Mouse (Mus musculus) forebrain, embryonic 12.5 days (tissue): ENCODE data around the gene Adgra3. TPM values are rescaled to one million over a fixed set of nuclear protein-coding genes. Genes with fewer than 3 reads are reported as not detected.

Source experiments
- ATAC-seq: fragments of 200-750 bp; cut with Nextera tagmentation; 2 replicates; pipeline ENCODE4 v1.8.0; 2017; ENCODE audit warnings: moderate TSS enrichment; ENCODE audit not compliant: low FRiP score
- H3K27ac ChIP-seq: fragments of 300-500 bp; sonication (generic); 2 replicates; pipeline ENCODE4 v1.5.1; 2016; ENCODE audit warnings: mild to moderate bottlenecking
- H3K27me3 ChIP-seq: fragments of 300-500 bp; sonication (generic); 2 replicates; pipeline ENCODE4 v1.6.1; 2016; ENCODE audit warnings: mild to moderate bottlenecking
- H3K36me3 ChIP-seq: fragments of 300-500 bp; sonication (generic); replicated peaks from 2 replicates; pipeline ENCODE4 v1.6.1; 2016; ENCODE audit warnings: mild to moderate bottlenecking
- H3K4me1 ChIP-seq: fragments of 300-500 bp; sonication (generic); 2 replicates; pipeline ENCODE4 v1.6.1; 2016
- H3K4me2 ChIP-seq: fragments of 300-500 bp; sonication (generic); 2 replicates; pipeline ENCODE4 v1.6.1; 2016; ENCODE audit warnings: mild to moderate bottlenecking, moderate library complexity
- H3K4me3 ChIP-seq: fragments of 300-500 bp; sonication (generic); replicated peaks from 2 replicates; pipeline ENCODE4 v1.5.1; 2016; ENCODE audit warnings: mild to moderate bottlenecking
- H3K9ac ChIP-seq: fragments of 300-500 bp; sonication (generic); 2 replicates; pipeline ENCODE4 v1.6.1; 2016; ENCODE audit warnings: mild to moderate bottlenecking
- H3K9me3 ChIP-seq: fragments of 300-500 bp; sonication (generic); 2 replicates; pipeline ENCODE4 v1.6.1; 2016
- WGBS: fragments of 180-500 bp; shearing (Covaris S2); methylation state at CpG from one replicate; pipeline ENCODE4 v1.1.7; 2016; 5-methylcytosine and 5-hydroxymethylcytosine counted together
- polyA plus RNA-seq: library from polyadenylated mRNA; unstranded; fragments of >200 nt; fragmentation: Nextera tagmentation; extraction: Ambion mirVana; gene quantifications from 2 replicates; pipeline ENCODE4 v1.2.1, GENCODE M21; 2016

Adgra3 gene
- polyA plus RNA-seq, 1 experiment from 2014 or later, result 48.2 TPM

DNA sequence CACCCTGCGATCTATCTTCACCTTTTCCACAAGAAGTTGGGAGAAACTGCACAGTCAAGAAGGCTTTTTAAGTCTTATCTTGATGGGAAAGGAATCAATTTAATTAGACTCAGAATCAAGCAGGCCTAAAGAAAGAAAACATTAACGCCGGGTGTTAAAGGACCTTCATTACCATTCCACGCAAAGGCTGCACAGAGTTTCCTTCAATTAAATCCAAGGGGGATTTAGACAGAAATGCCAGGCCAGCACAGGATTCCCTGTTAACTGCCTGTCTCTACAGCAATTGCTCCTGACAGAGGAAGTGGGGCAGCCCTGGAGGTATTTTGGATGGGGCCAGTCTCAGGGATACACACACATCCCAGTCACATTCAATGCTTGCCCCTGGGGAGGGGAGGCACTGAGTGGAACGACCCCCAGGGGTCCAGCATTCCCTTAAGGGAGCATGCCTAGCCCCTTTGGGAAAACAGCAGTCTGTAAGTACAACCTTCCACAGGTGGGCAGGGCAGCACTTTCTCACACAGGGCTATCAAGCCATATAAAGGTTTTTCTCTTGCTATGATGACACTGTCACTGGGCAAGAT lies 10.4 kb downstream of the Adgra3 start:
- Histone ChIP-seq H3K27ac (0 out of 2 replicates have a peak overlapping the region, but pooled peaks have one; percentile 11), H3K27me3 (no peaks in the 10 kb centered on the region), H3K36me3 (no peaks in the 10 kb centered on the region), H3K9ac (no peak overlapping the region), H3K4me3 (no peak overlapping the region), H3K9me3 (no peaks in the 10 kb centered on the region), H3K4me1 (peaks cover 58% of the 10 kb centered on the region), H3K4me2 (no peak overlapping the region)
- WGBS, result 28% methylated on average over 5 of the region's 5 CpGs
- ATAC-seq, result peak; percentile 52; the same call in 1 of the 2 replicates

DNA sequence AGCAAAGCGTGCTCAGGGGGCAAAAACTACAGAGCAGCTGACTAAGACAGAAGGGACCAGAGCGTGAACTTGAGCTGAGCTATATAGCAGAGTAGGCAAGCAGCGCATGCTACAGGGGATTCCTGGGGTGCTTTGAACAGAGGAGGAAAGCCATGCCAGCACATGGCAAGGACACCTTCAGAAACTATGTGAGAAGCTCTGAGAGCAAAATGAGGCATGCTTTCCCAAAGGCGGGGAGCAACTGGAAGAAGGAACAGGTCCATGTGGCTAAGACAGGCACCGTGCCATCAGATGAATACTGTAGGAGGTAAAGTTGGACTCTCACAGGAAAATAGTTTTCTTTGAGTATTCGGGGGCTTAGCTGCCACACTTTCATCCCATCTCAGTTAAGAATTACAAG lies 13.6 kb downstream of the Adgra3 start:
- Histone ChIP-seq H3K9me3 (no peaks in the 10 kb centered on the region), H3K4me2 (no peak overlapping the region), H3K36me3 (no peaks in the 10 kb centered on the region), H3K27ac (no peak overlapping the region), H3K9ac (no peak overlapping the region), H3K4me1 (peaks cover 42% of the 10 kb centered on the region), H3K4me3 (no peak overlapping the region), H3K27me3 (no peaks in the 10 kb centered on the region)
- WGBS, result 92% methylated on average over 6 of the region's 6 CpGs
- ATAC-seq, result no peak

DNA sequence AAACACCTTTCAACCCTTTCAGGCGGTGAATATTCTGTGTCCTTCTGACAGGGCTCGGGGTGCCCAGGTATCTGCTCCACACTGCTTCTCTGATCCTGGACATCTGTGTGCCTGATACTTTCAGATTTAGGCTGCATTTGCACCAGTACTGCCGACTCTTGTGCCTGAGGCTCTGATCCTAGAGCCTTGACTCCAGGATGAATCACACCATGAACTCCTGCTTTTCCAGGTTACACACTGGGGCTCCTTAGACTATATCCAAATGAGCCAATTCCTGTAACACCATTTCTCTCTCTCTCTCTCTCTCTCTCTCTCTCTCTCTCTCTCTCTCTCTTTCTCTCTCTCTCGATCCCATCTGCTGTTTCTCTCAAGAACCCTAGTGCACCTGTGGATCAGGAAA lies 15.1 kb downstream of the Adgra3 start:
- ATAC-seq, result no peak
- no peak overlapping the region for H3K4me2 ChIP-seq
- no peak overlapping the region for H3K4me3 ChIP-seq
- H3K27ac ChIP-seq, result no peak overlapping the region
- no peak overlapping the region for H3K9ac ChIP-seq
- H3K27me3 ChIP-seq, result no peaks in the 10 kb centered on the region
- H3K9me3 ChIP-seq, result no peaks in the 10 kb centered on the region
- peaks cover 34% of the 10 kb centered on the region for H3K4me1 ChIP-seq
- H3K36me3 ChIP-seq, result no peaks in the 10 kb centered on the region
- 90% methylated on average over 4 of the region's 4 CpGs for WGBS

DNA sequence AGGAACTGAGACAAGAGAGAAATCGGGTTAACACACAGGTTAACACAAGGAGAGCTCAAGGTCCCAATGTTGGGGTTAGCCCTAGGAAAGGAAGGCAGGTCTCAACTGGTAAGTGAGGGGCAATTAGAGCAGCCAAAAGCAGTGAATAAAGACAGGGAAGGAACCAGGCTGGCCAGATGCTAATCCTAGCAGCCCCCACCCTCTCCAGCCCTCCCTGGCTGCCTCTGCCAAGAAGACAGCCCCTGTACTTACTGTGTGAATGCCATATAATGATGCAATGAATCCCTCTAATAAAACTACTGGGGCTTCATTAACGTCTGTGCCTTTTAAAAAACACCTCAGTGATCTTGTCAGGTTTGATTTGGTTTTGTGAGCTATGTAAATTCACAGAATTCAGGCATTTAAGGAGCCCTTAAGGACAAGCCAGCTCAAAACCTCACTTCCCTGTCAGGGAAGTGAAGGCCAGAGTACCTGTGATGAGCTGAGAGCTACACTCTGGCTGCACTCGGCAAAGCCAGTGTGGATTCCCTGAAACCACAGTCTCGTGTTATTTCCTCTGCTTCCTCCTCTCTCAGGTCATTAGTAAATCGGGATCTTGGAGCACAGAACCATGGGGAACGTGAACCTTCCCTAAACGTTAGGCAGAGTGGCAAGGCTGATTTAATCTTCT lies 16.4 kb downstream of the Adgra3 start:
- 51% methylated on average over 7 of the region's 7 CpGs for WGBS
- peaks cover 38% of the 10 kb centered on the region for H3K4me1 ChIP-seq
- H3K36me3 ChIP-seq, result no peaks in the 10 kb centered on the region
- H3K4me3 ChIP-seq, result no peak overlapping the region
- peak; percentile 84 for ATAC-seq
- H3K27me3 ChIP-seq, result no peaks in the 10 kb centered on the region
- no peak overlapping the region for H3K9ac ChIP-seq
- H3K4me2 ChIP-seq, result no peak overlapping the region
- peak overlapping the region; percentile 64 for H3K27ac ChIP-seq
- H3K9me3 ChIP-seq, result no peaks in the 10 kb centered on the region

DNA sequence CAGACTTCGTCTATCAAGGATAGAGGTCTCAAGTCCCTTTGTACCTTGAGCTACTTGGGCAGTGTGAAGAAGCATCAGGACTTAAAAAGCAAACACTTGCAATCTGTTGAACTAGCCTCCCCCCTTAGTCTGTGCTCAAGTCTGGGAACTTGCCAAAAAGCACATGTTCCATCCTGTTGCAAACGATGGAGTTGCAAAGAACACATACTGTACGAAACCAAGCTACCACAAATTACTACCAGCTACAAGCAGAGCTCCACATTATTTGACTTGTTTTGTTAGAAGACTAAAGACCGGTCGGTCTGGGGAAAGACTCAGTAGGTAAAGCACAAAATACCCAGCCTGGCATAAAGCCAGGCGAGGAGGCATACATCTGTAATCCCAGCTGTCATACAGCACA lies 19.3 kb downstream of the Adgra3 start:
- H3K36me3 ChIP-seq, result no peaks in the 10 kb centered on the region
- no peak for ATAC-seq
- H3K9me3 ChIP-seq, result no peaks in the 10 kb centered on the region
- peaks cover 53% of the 10 kb centered on the region for H3K4me1 ChIP-seq
- H3K4me3 ChIP-seq, result no peak overlapping the region
- no peak overlapping the region for H3K27ac ChIP-seq
- 72% methylated on average over 6 of the region's 6 CpGs for WGBS
- no peaks in the 10 kb centered on the region for H3K27me3 ChIP-seq
- H3K9ac ChIP-seq, result no peak overlapping the region
- H3K4me2 ChIP-seq, result no peak overlapping the region

DNA sequence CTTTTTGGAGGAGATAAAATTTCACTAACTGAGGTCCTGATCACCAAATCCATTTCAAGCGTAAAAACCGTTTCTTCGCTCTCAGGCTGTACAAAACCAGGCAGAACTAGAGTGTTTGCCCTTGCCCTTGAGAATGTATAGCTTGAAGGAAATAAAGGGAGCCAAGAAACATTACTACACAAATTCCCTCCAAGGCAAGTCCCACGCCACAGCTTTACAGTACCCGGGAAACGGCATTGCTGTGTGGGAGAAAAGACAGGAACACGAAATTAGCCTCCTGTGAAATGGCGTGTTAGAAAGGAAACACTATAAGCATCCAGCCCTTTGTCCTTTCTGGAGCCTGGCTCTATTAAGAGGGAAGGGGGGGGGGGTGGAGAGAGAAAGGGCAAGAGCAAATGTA lies 21.1 kb downstream of the Adgra3 start:
- Histone ChIP-seq H3K4me2 (no peak overlapping the region), H3K36me3 (no peaks in the 10 kb centered on the region), H3K27me3 (no peaks in the 10 kb centered on the region), H3K4me1 (peaks cover 53% of the 10 kb centered on the region), H3K27ac (no peak overlapping the region), H3K9me3 (no peaks in the 10 kb centered on the region), H3K9ac (no peak overlapping the region), H3K4me3 (no peak overlapping the region)
- ATAC-seq, result peak; percentile 36; the same call in 1 of the 2 replicates
- 47% methylated on average over 8 of the region's 8 CpGs for WGBS

DNA sequence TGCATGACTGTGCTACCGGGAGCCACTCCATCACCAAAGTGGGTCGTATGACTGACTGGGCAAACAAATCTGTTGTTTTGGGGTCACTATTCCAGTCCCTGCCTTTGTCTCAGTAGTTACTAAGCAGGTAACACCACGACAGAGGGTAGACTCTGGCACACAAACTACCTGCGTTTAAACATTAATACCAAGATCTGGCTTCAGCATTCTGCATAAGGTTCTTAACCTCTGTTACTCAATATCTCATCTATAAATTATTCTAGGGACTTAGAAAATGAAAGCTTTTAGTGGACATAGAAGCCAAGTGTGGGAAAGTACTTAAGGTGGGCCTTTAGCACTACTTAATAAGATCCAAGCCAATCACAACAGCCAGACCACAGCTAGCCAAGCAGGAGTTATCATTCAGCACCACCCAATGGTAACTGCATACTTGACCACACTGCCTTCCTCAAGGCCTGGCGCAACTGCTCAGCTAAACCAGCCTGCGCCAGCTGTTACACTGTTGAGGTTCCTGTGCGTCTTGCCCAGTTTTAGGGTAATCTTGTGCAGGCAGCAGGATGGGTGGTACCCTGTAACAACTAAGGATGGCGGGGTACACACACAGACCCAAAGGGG lies 23.8 kb downstream of the Adgra3 start:
- Histone ChIP-seq H3K4me3 (no peak overlapping the region), H3K27me3 (no peaks in the 10 kb centered on the region), H3K9ac (no peak overlapping the region), H3K36me3 (no peaks in the 10 kb centered on the region), H3K27ac (no peak overlapping the region), H3K4me1 (peaks cover 45% of the 10 kb centered on the region), H3K9me3 (no peaks in the 10 kb centered on the region), H3K4me2 (no peak overlapping the region)
- 70% methylated on average over 8 of the region's 8 CpGs for WGBS
- ATAC-seq, result no peak

DNA sequence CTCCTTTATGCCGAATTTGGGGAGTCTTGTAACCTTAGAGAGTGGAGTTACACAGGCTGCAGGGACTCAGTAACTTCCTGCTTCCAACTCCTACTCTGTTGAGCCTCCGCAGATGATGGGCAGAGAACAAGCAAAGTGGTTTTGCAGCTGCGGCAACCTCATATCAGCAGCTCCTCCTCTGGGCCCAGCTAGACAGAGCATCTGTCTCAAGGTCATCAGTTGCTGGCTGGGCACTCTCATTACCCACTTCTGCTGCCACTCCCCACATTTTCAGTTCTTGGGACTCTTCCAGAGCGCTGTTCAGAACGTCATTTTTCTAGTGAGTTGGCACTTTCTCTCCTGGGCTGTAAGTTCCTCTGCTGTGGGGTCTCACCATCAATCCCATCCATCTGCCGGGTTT lies 24.6 kb downstream of the Adgra3 start:
- H3K36me3 ChIP-seq, result no peaks in the 10 kb centered on the region

DNA sequence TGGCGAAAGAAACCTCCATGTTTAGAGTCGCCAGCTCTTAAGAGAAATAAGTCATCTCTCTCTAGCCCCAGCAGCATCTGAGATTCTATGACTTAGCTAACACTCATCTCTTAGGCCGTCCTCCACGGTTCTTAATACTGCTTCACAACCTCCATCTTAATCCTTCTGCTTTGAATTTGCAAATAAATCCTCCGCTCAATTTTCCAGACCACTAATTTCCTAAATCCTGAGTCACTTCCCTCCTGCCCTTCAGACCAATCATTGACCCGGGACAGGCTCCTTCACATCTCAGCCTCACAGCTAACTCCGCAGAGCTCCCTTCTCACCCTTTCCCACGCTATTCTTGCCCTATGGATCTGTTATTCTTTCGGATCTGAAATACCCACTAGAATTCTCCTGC lies 25.1 kb downstream of the Adgra3 start:
- Histone ChIP-seq H3K27me3 (no peaks in the 10 kb centered on the region), H3K4me2 (no peak overlapping the region), H3K36me3 (no peaks in the 10 kb centered on the region), H3K9ac (no peak overlapping the region), H3K9me3 (no peaks in the 10 kb centered on the region), H3K4me3 (no peak overlapping the region), H3K4me1 (peaks cover 41% of the 10 kb centered on the region), H3K27ac (no peak overlapping the region)
- WGBS, result 25% methylated on average over 9 of the region's 9 CpGs
- no peak for ATAC-seq

More for the DNA sequence above, 24.6 kb downstream of the Adgra3 start:
- peak; percentile 17; the same call in 1 of the 2 replicates for ATAC-seq
- Histone ChIP-seq H3K9me3 (no peaks in the 10 kb centered on the region), H3K4me3 (no peak overlapping the region), H3K4me2 (no peak overlapping the region), H3K9ac (no peak overlapping the region), H3K27me3 (no peaks in the 10 kb centered on the region), H3K27ac (no peak overlapping the region), H3K4me1 (peaks cover 41% of the 10 kb centered on the region)
- 54% methylated on average over 6 of the region's 6 CpGs for WGBS

DNA sequence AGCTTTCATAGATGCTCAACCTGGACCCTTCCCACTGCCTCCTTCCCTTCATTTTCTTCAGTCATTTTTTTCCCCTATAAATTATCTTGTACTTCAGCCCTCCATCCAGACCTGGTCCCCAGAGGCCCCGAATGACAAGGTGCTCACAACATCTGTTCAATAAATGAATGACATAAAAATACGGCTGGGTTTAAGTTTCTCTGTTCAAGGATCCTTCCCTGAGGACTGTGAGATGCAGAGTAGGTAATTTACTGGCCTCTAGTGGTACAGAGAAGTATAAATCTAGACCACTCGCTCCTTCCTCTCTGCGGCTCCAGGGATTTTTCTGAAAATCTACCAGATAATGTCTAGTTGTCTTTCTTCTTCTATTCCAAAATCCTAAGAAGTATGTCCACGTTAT lies 26.5 kb downstream of the Adgra3 start:
- Histone ChIP-seq H3K4me1 (peaks cover 43% of the 10 kb centered on the region), H3K4me2 (no peak overlapping the region), H3K4me3 (no peak overlapping the region), H3K27ac (no peak overlapping the region), H3K9me3 (no peaks in the 10 kb centered on the region), H3K36me3 (no peaks in the 10 kb centered on the region), H3K9ac (no peak overlapping the region), H3K27me3 (no peaks in the 10 kb centered on the region)
- ATAC-seq, result peak; percentile 54; the same call in 1 of the 2 replicates
- 65% methylated on average over 5 of the region's 5 CpGs for whole genome bisulfite sequencing

DNA sequence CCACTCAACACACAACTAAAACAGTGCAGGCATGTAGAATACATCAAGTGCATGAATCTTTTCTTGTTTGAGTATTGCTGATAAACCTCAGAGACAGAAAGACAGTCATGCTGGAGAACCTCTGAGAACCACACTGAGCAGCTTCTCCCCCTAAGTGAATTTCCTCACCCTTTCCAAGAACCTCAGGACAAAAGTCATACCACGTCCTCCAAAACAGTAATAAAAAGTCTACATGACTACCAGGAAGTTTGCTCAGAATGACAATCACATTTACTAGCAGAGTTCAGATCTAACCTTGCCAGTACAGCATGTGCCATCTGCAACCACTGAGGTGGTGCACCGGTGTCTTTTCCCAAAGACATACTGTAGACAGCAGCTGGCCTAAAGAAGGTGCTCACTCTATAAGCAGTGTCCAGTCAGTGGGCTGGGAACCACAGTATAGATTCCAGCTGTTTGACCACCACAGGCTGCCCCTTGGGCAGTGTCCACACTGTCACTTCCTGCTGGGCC lies 27.0 kb downstream of the Adgra3 start:
- no peak overlapping the region for H3K4me2 ChIP-seq
- no peak for ATAC-seq
- no peak overlapping the region for H3K4me3 ChIP-seq
- H3K36me3 ChIP-seq, result no peaks in the 10 kb centered on the region
- 92% methylated on average over 2 of the region's 2 CpGs for WGBS
- H3K9me3 ChIP-seq, result no peaks in the 10 kb centered on the region
- H3K27ac ChIP-seq, result no peak overlapping the region
- no peak overlapping the region for H3K9ac ChIP-seq
- no peaks in the 10 kb centered on the region for H3K27me3 ChIP-seq
- H3K4me1 ChIP-seq, result peaks cover 45% of the 10 kb centered on the region

DNA sequence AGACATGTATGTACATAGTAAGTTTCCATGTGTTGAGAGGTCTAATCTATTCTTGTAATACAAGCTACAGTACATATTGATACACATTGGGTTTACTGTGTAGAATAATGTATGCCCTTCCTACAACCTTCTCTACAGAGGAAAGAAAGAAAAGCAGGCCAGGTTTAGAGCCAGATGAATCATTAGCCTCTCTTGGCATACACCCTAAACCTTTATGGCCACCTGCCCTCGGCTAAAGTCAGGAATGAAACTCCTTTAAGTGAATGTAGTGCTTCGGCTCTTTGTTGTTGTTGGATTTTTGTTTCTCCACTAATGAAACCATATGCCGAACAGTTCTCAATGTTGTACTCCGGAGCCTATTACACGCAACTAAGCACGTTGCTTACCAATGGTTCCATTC lies 27.5 kb downstream of the Adgra3 start:
- Histone ChIP-seq H3K36me3 (no peaks in the 10 kb centered on the region), H3K9me3 (no peaks in the 10 kb centered on the region), H3K4me2 (no peak overlapping the region), H3K27me3 (no peaks in the 10 kb centered on the region), H3K27ac (no peak overlapping the region), H3K9ac (no peak overlapping the region), H3K4me3 (no peak overlapping the region), H3K4me1 (peaks cover 45% of the 10 kb centered on the region)
- 91% methylated on average over 6 of the region's 6 CpGs for WGBS
- no peak for ATAC-seq
